Mouse (Mus musculus) mouse trophoblast stem cell (cell line): ENCODE measurements around the gene Lgi4.

Experiments
- in situ Hi-C, 2 experiments: fragments of 300-500 bp; cut with MseI, MboI; formaldehyde crosslinking; loops; 2 replicates in 1 of 2; 3 replicates in 1 of 2; pipeline ENCODE4 v1.15.1; 2025

Lgi4 gene

DNA sequence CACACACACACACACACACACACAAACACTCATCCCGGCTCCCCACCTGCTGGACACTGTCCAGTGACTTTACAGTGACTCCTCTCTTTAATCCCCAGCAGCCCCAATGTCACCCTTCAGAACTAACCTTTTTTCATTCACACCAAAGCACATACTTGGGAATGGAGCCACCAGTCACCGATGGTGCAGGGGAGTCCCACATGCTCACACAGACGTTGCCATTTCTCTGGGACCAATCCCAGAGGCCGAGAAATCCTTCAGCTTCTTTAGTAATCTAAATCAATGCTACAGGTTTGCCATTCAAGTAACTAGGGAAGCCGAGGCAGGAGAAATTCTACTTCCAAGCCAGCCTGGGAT lies 15.5 kb downstream of the Lgi4 start:
- in situ Hi-C loops, result no loop called here

DNA sequence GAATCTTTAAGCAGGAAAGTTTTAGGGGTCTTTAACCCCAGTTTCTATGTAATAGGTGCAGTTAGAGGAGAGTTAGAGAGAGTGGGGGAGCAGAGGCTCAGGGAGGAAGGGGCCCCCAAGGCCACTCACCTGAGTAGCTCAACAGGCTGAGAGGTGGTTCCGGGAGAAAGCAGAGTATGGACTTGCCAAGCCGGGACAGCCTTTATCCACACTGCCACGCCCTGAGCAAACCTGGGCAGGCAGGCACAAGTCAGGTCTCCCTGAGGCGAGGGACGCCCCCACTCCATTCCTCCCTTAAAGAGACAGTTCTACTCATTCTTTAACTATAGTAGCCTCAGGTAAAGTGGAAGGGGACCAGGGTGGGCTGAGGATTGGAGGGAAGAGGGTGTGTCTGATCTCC lies 17.4 kb downstream of the Lgi4 start, which contains the start of gene Fxyd3:
Gene Fxyd3 (minus strand): TSS at position 213 of the 400 bp plus-strand sequence.
- in situ Hi-C loops, result no loop called here

- in situ Hi-C loops, result no loop called here
These were observed 18.3 kb downstream of the Lgi4 start for GRCm38 (mm10) chr7:31077470-31077869.

DNA sequence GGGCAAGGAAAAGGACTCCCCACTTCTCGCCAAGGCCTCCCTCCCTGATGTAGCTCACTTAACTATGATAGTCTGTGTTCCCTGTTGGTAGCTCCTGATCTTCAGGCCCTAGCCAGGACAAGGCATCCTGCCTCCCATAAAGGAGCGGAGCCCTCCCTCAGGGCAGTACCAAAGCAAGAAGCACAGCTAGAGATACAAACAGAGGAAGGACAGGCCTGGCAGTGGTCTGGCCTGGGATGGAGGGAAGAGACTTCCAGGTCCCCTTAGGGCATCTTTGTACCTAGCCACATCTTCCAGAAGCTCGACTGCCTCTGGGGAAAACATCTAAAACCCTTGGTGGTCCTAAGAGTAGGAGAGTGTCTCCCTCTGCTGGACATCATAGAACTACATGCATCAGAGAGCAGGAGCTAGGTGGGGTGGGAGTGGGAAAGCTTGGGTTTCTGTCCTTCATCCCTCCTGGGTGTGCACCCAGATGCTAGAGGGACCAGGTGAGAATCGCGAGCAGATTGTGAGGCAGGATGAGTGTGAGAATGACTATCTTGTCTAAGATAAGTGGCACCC lies 18.8 kb downstream of the Lgi4 start:
- in situ Hi-C loops, result no loop called here

DNA sequence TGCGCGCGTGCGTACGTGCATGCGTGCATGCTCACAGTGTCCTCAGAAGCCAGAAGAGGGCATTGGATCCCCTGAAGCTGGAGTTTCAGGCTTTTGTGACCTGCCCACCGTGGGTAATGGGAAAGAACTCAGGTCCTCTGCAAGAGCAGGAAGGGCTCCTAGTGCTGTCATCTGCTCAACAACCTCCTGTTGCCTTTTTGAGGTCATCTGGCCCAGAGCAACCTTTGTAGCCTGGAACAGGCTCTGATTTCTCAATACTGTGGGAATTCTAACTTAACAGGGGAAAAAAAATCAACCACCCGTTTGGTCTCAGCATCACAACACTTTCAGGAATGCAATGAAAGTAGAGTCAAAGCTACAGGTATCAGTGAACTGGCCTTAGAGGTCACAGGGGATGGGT lies 20.5 kb downstream of the Lgi4 start:
- in situ Hi-C loops, result no loop called here

DNA sequence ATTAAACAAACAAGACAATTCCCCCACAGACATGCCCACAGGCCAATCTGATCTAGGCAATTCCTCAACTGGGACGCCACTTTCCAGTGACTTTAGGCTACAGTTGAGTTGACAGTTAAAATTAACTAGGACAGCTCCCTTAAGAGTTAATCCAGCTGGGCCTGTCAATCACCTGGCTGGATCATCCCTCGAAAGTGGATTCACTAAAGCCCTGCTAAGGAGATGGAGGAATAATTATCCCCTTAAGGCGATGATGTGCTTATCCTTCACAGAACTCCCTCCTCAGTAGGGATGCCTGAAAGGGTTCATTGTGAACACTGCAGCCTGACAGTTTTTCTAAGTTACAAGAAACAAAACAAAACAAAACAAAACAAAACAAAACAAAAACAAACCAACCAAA lies 21.5 kb downstream of the Lgi4 start:
- in situ Hi-C loops, result no loop called here

- in situ Hi-C loops, result no loop called here
These were observed 22.0 kb downstream of the Lgi4 start for GRCm38 (mm10) chr7:31081106-31081505.

- in situ Hi-C loops, result no loop called here
These were observed 23.0 kb downstream of the Lgi4 start for GRCm38 (mm10) chr7:31082106-31082505.

DNA sequence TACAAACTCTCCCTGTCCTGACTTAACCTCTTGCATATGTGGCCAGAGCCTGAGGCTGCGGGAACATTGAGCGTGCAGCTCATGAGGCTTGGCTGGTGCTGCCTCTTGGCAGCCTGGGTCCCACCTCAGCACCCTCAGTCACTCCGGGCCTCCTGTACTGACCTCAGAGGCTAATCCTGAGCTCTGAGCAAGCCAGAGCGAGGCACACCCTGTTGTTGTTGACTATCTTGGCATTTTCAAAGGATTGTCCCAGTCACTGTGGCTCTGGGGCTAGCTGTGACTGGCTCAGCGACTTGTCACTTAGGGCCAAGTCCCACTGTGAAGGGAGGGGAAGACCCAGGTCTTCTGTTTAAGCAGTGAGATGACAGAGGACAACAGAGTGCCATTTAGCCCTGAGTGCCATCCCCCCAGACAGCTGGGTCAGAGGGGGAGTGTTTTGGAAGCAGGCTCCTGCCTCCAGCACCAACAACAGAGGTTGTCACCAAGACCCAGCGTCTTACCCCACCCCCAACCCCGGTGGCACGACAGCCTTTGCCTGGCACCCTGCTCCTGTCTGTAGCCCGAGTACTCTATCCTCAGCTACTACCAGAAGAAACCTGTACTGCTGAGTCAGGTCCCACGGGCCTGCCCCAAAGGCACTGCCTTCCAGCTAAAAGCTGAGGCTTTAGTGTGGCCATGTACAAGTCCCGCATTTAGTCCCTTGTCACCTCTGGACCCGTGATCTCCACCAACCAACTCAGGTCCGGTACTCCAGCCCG lies 23.9 kb downstream of the Lgi4 start:
- in situ Hi-C loops, result no loop called here

DNA sequence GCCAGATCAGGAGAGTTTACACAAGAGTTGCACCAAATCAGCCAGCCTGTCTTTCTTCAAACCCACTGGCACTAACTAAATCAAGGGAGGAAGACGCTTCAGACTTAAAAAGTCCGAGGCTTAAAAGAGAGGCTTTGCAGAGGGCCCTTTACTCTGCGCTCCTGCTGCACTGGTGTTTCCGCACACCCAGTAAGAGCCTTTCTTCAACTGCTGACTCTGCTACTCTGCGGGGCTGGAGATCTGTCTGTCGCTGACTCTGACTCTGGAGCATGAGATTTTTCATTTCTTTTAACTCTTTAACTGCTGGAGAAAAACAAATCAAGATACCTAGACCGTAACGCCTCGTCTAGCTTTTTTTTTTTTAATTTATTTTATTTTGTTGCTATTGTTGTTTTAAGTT lies 25.0 kb downstream of the Lgi4 start:
- in situ Hi-C loops, result no loop called here

- in situ Hi-C loops, result no loop called here
These were observed 26.0 kb downstream of the Lgi4 start for GRCm38 (mm10) chr7:31085171-31085570.

- in situ Hi-C loops, result no loop called here
These were observed 27.1 kb downstream of the Lgi4 start for GRCm38 (mm10) chr7:31086175-31086755.

GRCm38 (mm10) chr7:31087262-31087661 lies 28.1 kb downstream of the Lgi4 start:
- in situ Hi-C loops, result no loop called here

DNA sequence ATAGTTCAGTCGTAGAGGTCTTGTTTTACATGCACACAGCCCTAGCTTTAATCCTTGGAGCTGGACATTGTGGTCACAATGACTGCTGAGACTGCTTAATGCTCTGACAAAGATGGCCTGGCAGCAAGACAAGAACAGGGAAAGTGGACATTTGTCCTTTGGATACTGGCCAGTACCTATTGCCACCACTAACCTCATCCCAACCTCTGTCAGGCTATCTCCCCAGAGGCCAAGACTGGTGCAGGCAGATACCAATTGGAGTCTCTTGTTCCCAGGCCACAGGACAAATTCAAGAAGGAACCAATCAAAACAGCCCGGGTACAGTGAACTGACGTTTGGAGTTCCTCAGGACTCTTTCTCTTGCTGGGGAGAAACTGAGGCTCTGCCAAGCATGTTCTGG lies 29.1 kb downstream of the Lgi4 start:
- in situ Hi-C loops, result no loop called here

- in situ Hi-C loops, result loop anchor here in 1 of 2 experiments (5.0 kb wide), 1 partner anchor 32 kb away; the partner anchor contains the start of genes Fxyd1 and Lgi4
These were observed 30.6 kb downstream of the Lgi4 start for GRCm38 (mm10) chr7:31089721-31090120.

DNA sequence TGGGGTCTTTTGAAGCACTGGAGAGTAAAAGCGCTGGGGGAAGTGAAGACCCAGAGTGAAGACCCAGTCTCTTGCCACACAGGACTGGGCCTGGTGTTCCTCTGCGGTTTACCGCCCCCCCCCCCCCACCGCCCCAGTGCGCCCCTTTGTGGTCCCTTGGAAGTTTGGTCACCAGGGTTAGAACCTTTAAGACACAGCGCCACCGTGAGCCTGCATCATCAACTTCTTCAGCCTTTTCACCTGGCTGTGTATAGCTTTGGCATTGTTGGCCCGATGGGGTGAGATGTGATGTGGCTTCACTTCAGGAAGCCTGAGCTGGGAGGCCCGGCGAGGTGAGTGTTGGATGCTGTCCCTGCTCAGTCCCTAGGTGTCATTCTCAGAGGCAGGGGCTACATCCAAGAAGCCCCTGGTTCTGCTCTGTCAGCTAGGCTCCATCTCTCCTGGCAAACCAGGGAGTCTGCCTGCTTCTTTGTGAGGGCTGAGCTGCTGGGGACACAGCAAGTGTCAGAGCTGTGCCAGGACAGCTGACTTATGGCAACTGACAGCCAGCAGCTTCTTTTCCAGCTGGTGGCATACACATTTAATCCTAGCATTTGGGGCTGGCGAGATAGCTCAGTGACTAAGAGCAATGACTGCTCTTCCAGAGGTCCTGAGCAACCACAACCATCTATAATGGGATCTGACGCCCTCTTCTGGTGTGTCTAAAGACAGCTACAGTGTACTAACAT lies 35.8 kb downstream of the Lgi4 start:
- in situ Hi-C loops, result loop anchor here (5.0 kb wide), 1 partner anchor 38 kb away; the partner anchor contains the start of genes Fxyd1 (in 2 of the 2) and Lgi4 (in 2 of the 2)

DNA sequence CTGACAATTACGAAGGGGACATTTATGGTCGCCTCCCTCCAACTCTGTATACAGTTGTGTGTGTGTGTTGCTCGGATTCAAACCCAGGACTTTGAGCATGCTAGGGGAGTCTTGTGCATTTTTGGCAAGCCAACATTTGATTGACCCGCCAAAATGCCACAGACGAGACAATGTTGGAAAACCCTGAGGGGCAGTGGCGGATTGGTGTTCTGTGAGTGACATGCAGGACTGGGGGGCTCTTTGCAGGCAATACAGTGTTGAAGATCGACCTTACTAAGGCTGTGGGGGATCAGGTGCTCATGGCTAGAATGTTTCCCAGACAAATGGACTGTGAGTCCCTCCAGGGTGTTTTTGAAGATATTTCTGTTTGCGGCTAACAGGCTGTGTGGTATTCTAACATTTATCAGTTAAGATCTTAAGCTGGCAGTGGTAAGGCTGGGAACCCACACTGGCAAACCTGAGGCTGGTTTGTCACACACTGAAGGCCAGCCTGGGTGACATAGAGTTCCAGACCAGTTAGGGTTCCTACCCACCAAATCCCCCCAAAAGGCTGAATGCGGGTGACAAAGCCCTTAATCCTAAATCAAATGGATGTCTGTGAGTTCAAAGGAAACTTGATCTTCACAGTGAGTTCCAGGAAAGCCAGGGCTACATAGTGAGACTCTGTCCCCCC lies 37.9 kb downstream of the Lgi4 start:
- in situ Hi-C loops, result loop anchor here in 1 of 2 experiments (5.0 kb wide), 1 partner anchor 40 kb away; the partner anchor contains the start of genes Fxyd1 and Lgi4

DNA sequence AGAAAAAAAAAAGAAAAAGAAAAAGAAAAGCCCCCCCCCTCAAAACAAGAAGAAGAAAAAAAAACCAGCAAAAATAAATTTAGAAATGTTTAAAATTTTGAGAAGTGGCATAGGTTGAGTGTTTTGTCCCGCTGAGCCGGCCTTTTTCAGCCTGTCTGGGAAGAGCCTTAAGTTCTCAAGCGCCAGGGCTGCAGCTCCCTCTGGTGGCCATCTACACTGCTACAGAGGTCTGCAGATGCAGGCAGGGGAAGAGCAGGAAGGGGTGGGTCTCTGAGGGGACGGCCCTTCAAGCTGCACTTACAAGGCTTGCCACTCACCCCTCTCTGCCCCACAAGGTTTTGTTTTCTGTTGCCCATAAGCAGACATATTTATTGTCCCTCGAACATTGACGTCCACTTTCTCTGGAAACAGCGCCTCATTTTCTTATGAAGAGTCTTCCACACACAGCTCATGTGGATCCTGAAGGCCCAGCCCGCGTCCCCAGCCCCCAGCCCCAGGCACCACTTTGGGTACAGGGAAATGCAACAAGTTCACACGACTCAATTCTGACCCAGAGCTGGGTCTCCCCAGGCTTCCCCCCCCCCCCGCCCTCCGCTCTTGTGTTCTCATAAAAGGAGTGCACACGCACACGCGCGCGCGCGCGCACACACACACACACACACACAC lies 38.6 kb downstream of the Lgi4 start:
- in situ Hi-C loops, result loop anchor here in 1 of 2 experiments (5.0 kb wide), 1 partner anchor 40 kb away; the partner anchor contains the start of genes Fxyd1 and Lgi4

GRCm38 (mm10) chr7:31098697-31099611 lies 39.8 kb downstream of the Lgi4 start:
- in situ Hi-C loops, result loop anchor here in 1 of 2 experiments (5.0 kb wide), 1 partner anchor 42 kb away; the partner anchor contains the start of genes Fxyd1 and Lgi4

GRCm38 (mm10) chr7:31099612-31099982 lies 40.5 kb downstream of the Lgi4 start:
- in situ Hi-C loops, result loop anchor here in 1 of 2 experiments (5.0 kb wide), 1 partner anchor 42 kb away; the partner anchor contains the start of genes Fxyd1 and Lgi4
